Mouse (Mus musculus) limb, embryonic 15.5 days (tissue): Measurements from ENCODE around the gene Lhfpl5. TPM values are rescaled to one million over a fixed set of nuclear protein-coding genes. Genes with fewer than 3 reads are reported as not detected.

Experiments
- ATAC-seq: fragments of 200-750 bp; cut with Nextera tagmentation; 2 replicates; pipeline ENCODE4 v1.8.0; 2017; ENCODE audit warnings: low read depth, moderate TSS enrichment; ENCODE audit not compliant: insufficient number of reproducible peaks, low FRiP score, low TSS enrichment
- H3K27ac ChIP-seq: fragments of 300-500 bp; sonication (generic); 2 replicates; pipeline ENCODE4 v1.5.1; 2015; ENCODE audit warnings: moderate library complexity, mild to moderate bottlenecking, inconsistent platforms
- H3K27me3 ChIP-seq: fragments of 300-500 bp; sonication (generic); 2 replicates; pipeline ENCODE4 v1.6.1; 2015; ENCODE audit warnings: inconsistent platforms
- H3K36me3 ChIP-seq: fragments of 300-500 bp; sonication (generic); 2 replicates; pipeline ENCODE4 v1.6.1; 2015; ENCODE audit warnings: inconsistent platforms
- H3K4me1 ChIP-seq: fragments of 300-500 bp; sonication (generic); 2 replicates; pipeline ENCODE4 v1.6.1; 2015; ENCODE audit warnings: inconsistent platforms
- H3K4me2 ChIP-seq: fragments of 300-500 bp; sonication (generic); 2 replicates; pipeline ENCODE4 v1.6.1; 2015; ENCODE audit warnings: mild to moderate bottlenecking, inconsistent platforms
- H3K4me3 ChIP-seq: fragments of 300-500 bp; sonication (generic); 2 replicates; pipeline ENCODE4 v1.5.1; 2015; ENCODE audit warnings: mild to moderate bottlenecking, inconsistent platforms
- H3K9ac ChIP-seq: fragments of 300-500 bp; sonication (generic); 2 replicates; pipeline ENCODE4 v1.6.1; 2015; ENCODE audit warnings: inconsistent platforms
- H3K9me3 ChIP-seq: fragments of 300-500 bp; sonication (generic); 2 replicates; pipeline ENCODE4 v1.6.1; 2016; ENCODE audit warnings: inconsistent platforms
- WGBS: fragments of 180-500 bp; shearing (Covaris S2); methylation state at CpG from one replicate; pipeline ENCODE4 v1.1.7; 2015; 5-methylcytosine and 5-hydroxymethylcytosine counted together
- polyA plus RNA-seq: library from polyadenylated mRNA; unstranded; fragments of >200 nt; fragmentation: Nextera tagmentation; extraction: Ambion mirVana; gene quantifications from 2 replicates; pipeline ENCODE4 v1.2.1, GENCODE M21; 2015

The Lhfpl5 gene
- polyA plus RNA-seq, 1 experiment from 2014 or later: 0.60 TPM

DNA sequence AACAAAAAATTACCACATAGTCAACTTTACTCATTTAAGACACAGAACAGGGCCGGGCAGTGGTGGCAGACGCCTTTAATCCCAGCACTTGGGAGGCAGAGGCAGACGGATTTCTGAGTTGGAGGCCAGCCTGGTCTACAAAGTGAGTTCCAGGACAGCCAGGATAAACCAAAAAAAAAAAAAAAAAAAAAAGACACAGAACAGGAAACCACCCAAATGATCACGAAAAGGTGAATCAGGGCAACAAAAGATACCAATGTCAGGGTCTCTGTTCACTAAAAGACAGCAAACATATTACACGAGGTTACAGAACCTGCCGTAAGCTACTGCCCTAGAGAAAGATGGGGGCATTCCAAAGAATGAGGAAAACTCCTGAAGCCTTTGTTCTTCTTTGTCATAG lies 37.7 kb downstream of the Lhfpl5 start:
- WGBS: 84% methylated on average over 6 of the region's 6 CpGs
- no peaks in the 10 kb centered on the region; the same call in 1 of the 2 replicates for H3K4me1 ChIP-seq
- no peak for ATAC-seq

GRCm38 (mm10) chr17:28615332-28615731 lies 39.9 kb downstream of the Lhfpl5 start:
- Histone ChIP-seq H3K4me2 (no peak overlapping the region), H3K9me3 (no peaks in the 10 kb centered on the region), H3K27ac (no peak overlapping the region), H3K9ac (no peak overlapping the region), H3K4me1 (peaks cover 3% of the 10 kb centered on the region; the same call in 1 of the 2 replicates), H3K4me3 (no peak overlapping the region), H3K27me3 (no peaks in the 10 kb centered on the region), H3K36me3 (peaks cover 37% of the 10 kb centered on the region)
- WGBS: 93% methylated on average over 4 of the region's 4 CpGs
- ATAC-seq: no peak

More for the DNA sequence above, 37.7 kb downstream of the Lhfpl5 start:
- Histone ChIP-seq H3K27me3 (no peaks in the 10 kb centered on the region), H3K36me3 (peaks cover 20% of the 10 kb centered on the region), H3K27ac (no peak overlapping the region), H3K4me2 (no peak overlapping the region), H3K4me3 (no peak overlapping the region), H3K9me3 (no peaks in the 10 kb centered on the region), H3K9ac (no peak overlapping the region)

GRCm38 (mm10) chr17:28617636-28618035 lies 42.2 kb downstream of the Lhfpl5 start:
- no peaks in the 10 kb centered on the region for H3K27me3 ChIP-seq
- no peak overlapping the region for H3K4me2 ChIP-seq
- H3K4me1 ChIP-seq: peaks cover 18% of the 10 kb centered on the region
- H3K9me3 ChIP-seq: no peaks in the 10 kb centered on the region
- H3K4me3 ChIP-seq: no peak overlapping the region
- no peak overlapping the region for H3K9ac ChIP-seq
- no peak overlapping the region for H3K27ac ChIP-seq
- ATAC-seq: no peak
- H3K36me3 ChIP-seq: peaks cover 37% of the 10 kb centered on the region
- 82% methylated on average over 10 of the region's 10 CpGs for WGBS

GRCm38 (mm10) chr17:28618124-28618523 lies 42.7 kb downstream of the Lhfpl5 start:
- 86% methylated on average over 7 of the region's 7 CpGs for WGBS
- no peak overlapping the region for H3K9ac ChIP-seq
- H3K27ac ChIP-seq: no peak overlapping the region
- H3K36me3 ChIP-seq: peaks cover 37% of the 10 kb centered on the region
- H3K4me3 ChIP-seq: no peak overlapping the region
- no peaks in the 10 kb centered on the region for H3K9me3 ChIP-seq
- no peaks in the 10 kb centered on the region for H3K27me3 ChIP-seq
- peaks cover 20% of the 10 kb centered on the region for H3K4me1 ChIP-seq
- ATAC-seq: no peak
- no peak overlapping the region for H3K4me2 ChIP-seq

GRCm38 (mm10) chr17:28618775-28619174 lies 43.3 kb downstream of the Lhfpl5 start:
- Histone ChIP-seq H3K27ac (no peak overlapping the region), H3K4me2 (no peak overlapping the region), H3K36me3 (peaks cover 37% of the 10 kb centered on the region), H3K9me3 (no peaks in the 10 kb centered on the region), H3K27me3 (no peaks in the 10 kb centered on the region), H3K4me3 (no peak overlapping the region), H3K4me1 (peaks cover 20% of the 10 kb centered on the region), H3K9ac (no peak overlapping the region)
- 97% methylated on average over 1 of the region's 1 CpGs for WGBS
- no peak for ATAC-seq

- Histone ChIP-seq H3K4me1 (peaks cover 20% of the 10 kb centered on the region), H3K4me3 (peak overlapping the region; percentile 98), H3K9ac (peak overlapping the region; percentile 96), H3K27ac (peak overlapping the region; percentile 88), H3K9me3 (no peaks in the 10 kb centered on the region), H3K27me3 (no peaks in the 10 kb centered on the region), H3K36me3 (peaks cover 22% of the 10 kb centered on the region), H3K4me2 (peak overlapping the region; percentile 84)
- ATAC-seq: peak; percentile 52; the same call in 1 of the 2 replicates
- WGBS: under 1% methylated on average over 68 of the region's 78 CpGs
Observed at GRCm38 (mm10) chr17:28621381-28622299, 46.2 kb downstream of the Lhfpl5 start.

- WGBS: under 1% methylated on average over 47 of the region's 53 CpGs
- Histone ChIP-seq H3K27ac (peak within 1 kb of the TSS; percentile 88), H3K9me3 (no peaks in the 10 kb centered on the region), H3K4me1 (peaks cover 20% of the 10 kb centered on the region), H3K36me3 (peaks cover 22% of the 10 kb centered on the region), H3K27me3 (no peaks in the 10 kb centered on the region), H3K4me2 (peak within 1 kb of the TSS; percentile 84), H3K4me3 (peak within 1 kb of the TSS; percentile 98), H3K9ac (peak within 1 kb of the TSS; percentile 96)
- peak; percentile 87 for ATAC-seq
Observed at GRCm38 (mm10) chr17:28622300-28622759, 46.9 kb downstream of the Lhfpl5 start, which contains the start of gene Srpk1. TSS of gene Srpk1 (minus strand) at chr17:28622709.

DNA sequence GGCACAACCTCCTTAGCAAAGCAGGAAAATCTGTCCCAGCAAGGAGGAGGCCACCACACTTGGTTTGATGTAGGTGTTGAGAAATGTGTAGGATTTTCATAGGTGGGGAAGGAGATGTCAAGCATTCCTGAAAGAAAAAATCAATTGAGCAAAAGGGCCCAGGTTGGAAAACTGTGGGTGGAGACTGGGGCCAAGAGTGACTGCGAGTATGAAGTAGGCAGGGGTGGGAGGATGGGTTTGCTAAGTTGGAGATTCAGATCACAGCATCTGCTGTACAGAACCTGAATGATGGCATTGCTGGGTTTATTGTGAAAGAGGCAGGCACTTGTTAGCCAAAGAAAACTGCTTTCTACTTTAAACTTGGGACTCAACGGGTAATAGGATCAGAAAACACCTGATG lies 49.4 kb downstream of the Lhfpl5 start:
- H3K9ac ChIP-seq: no peak overlapping the region
- H3K36me3 ChIP-seq: peaks cover 5% of the 10 kb centered on the region
- ATAC-seq: no peak
- whole genome bisulfite sequencing: 68% methylated on average over 2 of the region's 2 CpGs
- no peaks in the 10 kb centered on the region; the same call in 1 of the 2 replicates for H3K27me3 ChIP-seq
- no peak overlapping the region for H3K4me2 ChIP-seq
- peaks cover 22% of the 10 kb centered on the region for H3K4me1 ChIP-seq
- no peak overlapping the region for H3K27ac ChIP-seq
- no peak overlapping the region for H3K4me3 ChIP-seq
- H3K9me3 ChIP-seq: no peaks in the 10 kb centered on the region

GRCm38 (mm10) chr17:28625327-28625726 lies 49.9 kb downstream of the Lhfpl5 start:
- Histone ChIP-seq H3K9ac (no peak overlapping the region), H3K27me3 (no peaks in the 10 kb centered on the region; the same call in 1 of the 2 replicates), H3K4me2 (no peak overlapping the region), H3K4me1 (peaks cover 22% of the 10 kb centered on the region), H3K36me3 (peaks cover under 1% of the 10 kb centered on the region; the same call in 1 of the 2 replicates), H3K4me3 (no peak overlapping the region), H3K27ac (0 out of 2 replicates have a peak overlapping the region, but pooled peaks have one; percentile 22), H3K9me3 (no peaks in the 10 kb centered on the region)
- WGBS: 90% methylated on average over 15 of the region's 15 CpGs
- no peak for ATAC-seq

GRCm38 (mm10) chr17:28626937-28627336 lies 51.5 kb downstream of the Lhfpl5 start:
- Histone ChIP-seq H3K9me3 (no peaks in the 10 kb centered on the region), H3K4me3 (no peak overlapping the region), H3K4me2 (no peak overlapping the region), H3K27ac (no peak overlapping the region), H3K27me3 (no peaks in the 10 kb centered on the region; the same call in 1 of the 2 replicates), H3K9ac (no peak overlapping the region), H3K4me1 (peaks cover 10% of the 10 kb centered on the region), H3K36me3 (no peaks in the 10 kb centered on the region)
- ATAC-seq: no peak
- WGBS: 84% methylated on average over 2 of the region's 2 CpGs

DNA sequence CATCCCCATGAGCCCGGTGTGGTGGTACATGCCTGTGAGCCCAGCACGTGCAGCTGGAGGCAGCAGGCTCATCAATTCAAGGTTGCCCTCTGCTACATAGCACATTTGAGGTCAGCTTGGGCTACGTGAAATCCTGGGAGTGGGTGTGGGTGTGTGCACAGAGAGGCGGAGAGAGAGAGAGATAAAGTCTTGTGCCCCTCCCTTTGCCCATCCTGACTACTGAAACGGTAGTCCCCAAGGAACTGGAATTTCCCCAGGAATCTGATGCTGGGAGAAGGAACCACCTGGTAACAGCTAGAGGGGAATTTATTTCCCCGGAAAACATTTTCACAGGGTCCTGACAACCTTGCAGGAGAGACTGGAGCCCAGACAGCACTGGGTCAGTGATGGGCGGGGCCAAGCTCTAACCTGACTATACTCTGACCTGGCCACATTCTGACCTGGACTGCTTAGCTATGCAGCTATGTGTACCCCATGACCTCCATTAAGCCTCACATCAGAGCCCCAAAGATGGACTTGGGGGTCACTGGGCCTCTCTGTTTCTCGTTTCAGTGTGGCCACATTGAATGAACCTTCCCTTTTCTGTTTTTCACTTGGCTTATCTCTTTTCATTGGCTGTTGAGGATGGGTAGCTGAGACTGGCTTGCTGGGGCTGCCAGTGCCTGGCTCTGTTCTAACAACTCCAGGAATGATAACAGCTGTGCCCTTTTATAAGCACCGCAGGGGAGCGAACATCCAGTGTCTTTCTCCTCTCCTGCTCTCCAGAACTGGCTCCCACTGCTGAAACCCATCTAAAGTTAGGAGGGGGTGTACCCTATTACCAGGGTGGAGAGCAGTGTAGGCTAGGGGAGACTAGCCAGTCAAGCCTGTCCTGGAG lies 53.0 kb downstream of the Lhfpl5 start:
- Histone ChIP-seq H3K4me1 (peaks cover 5% of the 10 kb centered on the region; the same call in 1 of the 2 replicates), H3K36me3 (no peaks in the 10 kb centered on the region), H3K4me2 (no peak overlapping the region), H3K9me3 (no peaks in the 10 kb centered on the region), H3K27ac (peak overlapping the region; percentile 47; the same call in 1 of the 2 replicates), H3K9ac (no peak overlapping the region), H3K4me3 (no peak overlapping the region), H3K27me3 (no peaks in the 10 kb centered on the region; the same call in 1 of the 2 replicates)
- WGBS: 51% methylated on average over 10 of the region's 10 CpGs
- ATAC-seq: no peak
